Mouse (Mus musculus): ENCODE measurements at regions not wholly inside any gene's neighbourhood (a gene's known extent, or its start where the extent isn't known, plus 50 kb on each side); places are given as distances from the start of the nearest gene placed in this dataset.

DNA sequence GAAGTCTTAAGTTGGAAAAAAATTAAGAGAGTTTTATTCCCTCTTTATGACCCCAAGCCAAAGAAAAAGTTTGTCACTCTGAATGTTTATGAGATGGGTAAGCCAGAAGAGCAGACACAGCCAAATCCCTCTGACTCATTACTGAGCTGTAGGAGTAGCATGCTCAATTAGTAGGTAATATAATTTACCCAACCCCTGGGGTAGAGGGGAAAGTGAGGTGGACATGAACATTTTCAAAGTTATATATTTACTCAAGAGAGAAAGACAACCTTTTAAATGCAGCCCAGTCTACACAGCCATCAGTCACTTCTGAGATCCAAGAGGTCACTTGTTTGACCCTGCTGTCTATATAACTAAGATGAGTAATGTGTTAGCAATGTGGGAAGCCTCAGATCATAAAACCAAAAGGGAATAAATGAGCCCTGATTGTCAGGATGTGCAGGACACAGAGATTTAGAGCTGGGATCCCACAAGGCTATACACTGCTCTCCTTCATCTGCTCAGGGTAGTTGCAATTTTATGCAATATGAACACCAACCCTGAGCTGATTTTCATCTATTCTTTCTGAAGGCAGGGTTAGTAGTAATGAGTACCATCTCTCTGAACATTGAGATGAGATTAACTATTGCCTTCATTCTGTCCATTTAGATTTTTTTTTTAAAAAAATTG, 114.7 kb upstream of the Ndp start:
- DNase-seq = no peak
- intact Hi-C loops (cut with DNase I) = no loop called here

- DNase-seq = no peak
- intact Hi-C loops (cut with DNase I) = no loop called here
Measured at GRCm38 (mm10) chrX:17017823-17018222, 106.2 kb upstream of the Ndp start.

- no peak for DNase-seq
- intact Hi-C loops (cut with DNase I) = no loop called here
Measured at GRCm38 (mm10) chrX:17009188-17009587, 97.6 kb upstream of the Ndp start.

DNA sequence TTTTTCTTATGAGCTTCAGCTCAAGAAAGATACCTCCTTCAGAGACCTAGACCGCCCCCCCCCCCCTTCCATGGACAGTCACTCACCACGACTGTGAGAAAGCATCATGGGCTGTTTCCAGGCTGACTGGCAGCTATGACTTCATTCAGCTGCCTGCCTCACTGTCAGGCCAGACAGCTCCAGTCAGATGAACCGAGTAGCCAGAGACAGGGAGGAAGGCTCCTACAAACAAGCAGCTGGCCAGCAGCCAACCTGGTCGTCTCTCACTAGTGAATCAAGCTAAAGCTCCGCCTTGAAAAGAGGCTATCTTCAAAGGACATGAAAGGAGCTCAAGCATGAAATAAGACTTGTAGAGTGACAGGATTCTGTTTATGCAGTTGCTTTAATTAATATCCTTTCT, 87.0 kb upstream of the Ndp start:
- peak; percentile 81 for DNase-seq
- intact Hi-C loops (cut with DNase I) = no loop called here
